15 mouse cellular contexts compared by ENCODE assay signal in the genomic region with DNA sequence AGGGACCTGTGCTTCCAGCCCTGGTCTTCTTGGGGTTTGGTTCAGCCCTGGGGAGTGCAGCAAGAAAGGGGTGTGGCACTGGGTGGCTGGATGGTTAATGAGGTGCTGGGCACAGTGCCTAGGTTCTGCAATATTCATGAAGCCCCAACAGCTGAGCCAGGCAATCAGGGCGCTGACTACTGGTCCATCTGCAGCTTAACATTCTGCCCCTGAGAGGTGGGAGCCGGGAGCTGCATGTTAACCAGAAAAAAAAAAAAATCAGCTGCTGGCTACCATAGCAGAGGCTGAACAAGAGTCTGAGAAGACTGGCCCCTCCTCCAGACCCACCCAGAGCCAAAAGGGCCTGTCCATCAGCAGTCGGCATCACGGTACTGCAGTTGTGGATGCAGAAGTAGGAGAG. TPM values are rescaled to one million over a fixed set of nuclear protein-coding genes. Genes with fewer than 3 reads are reported as not detected.
DNase-seq lines count a peak whose midpoint lies in the region; ATAC-seq lines count a peak whose summit lies in the region.
"Had no signal": no experiment of that assay in that cellular context is flagged by ENCODE, and none has a peak within 500 bp of the region (broad histone marks: within the 10 kb centered on the region; RNA-seq: fewer than 3 reads in every experiment).

No protein-coding gene starts in this region.

- H3K36me3 ChIP-seq in hindbrain, embryonic 14.5 days (replicated peaks; ENCODE audit: control insufficient read depth, insufficient read depth): peaks cover 2% of the 10 kb centered on the region; the same call in 1 of the 2 replicates
- no peaks in the 10 kb centered on the region for H3K36me3 ChIP-seq in neural tube, embryonic 15.5 days

- no peak overlapping the region for H3K9ac ChIP-seq in hindbrain, embryonic 14.5 days
- no peak overlapping the region for H3K9ac ChIP-seq in neural tube, embryonic 15.5 days (replicated peaks)

- H3K9me3 ChIP-seq in hindbrain, embryonic 14.5 days (ENCODE audit: control insufficient read depth, low read length): no peaks in the 10 kb centered on the region
- H3K9me3 ChIP-seq in neural tube, embryonic 15.5 days (replicated peaks): no peaks in the 10 kb centered on the region

- H3K4me2 ChIP-seq in hindbrain, embryonic 14.5 days (replicated peaks): no peak overlapping the region
- no peak overlapping the region for H3K4me2 ChIP-seq in neural tube, embryonic 15.5 days
- H3K4me2 ChIP-seq: liver, embryonic 11.5 days had no signal

- no peak overlapping the region for H3K27ac ChIP-seq in hindbrain, embryonic 14.5 days
- H3K27ac ChIP-seq in neural tube, embryonic 15.5 days (replicated peaks): no peak overlapping the region

- H3K4me1 ChIP-seq in hindbrain, embryonic 14.5 days (replicated peaks; ENCODE audit: control insufficient read depth, insufficient read depth, low read length): peaks cover 17% of the 10 kb centered on the region
- H3K4me1 ChIP-seq in neural tube, embryonic 15.5 days: peaks cover 23% of the 10 kb centered on the region

- no peaks in the 10 kb centered on the region for H3K27me3 ChIP-seq in hindbrain, embryonic 14.5 days (ENCODE audit: control insufficient read depth, insufficient read depth, low read length)
- H3K27me3 ChIP-seq in neural tube, embryonic 15.5 days (replicated peaks): no peaks in the 10 kb centered on the region

- no peak overlapping the region for H3K4me3 ChIP-seq in hindbrain, embryonic 14.5 days (replicated peaks; ENCODE audit: low read length)
- H3K4me3 ChIP-seq in neural tube, embryonic 15.5 days (replicated peaks): no peak overlapping the region

- 23% methylated on average over 4 of the region's 4 CpGs for whole genome bisulfite sequencing in hindbrain, embryonic 14.5 days
- WGBS in neural tube, embryonic 15.5 days: 18% methylated on average over 4 of the region's 4 CpGs

- no peak for DNase-seq in frontal cortex, adult 2 months (ENCODE audit: extremely low spot score in 1 of 2, low spot score in 1 of 2)
- DNase-seq in right cerebral cortex, postnatal 10 days (ENCODE audit: low spot score in 2 of 2): peak; percentile 81 to 86
- DNase-seq in right cerebral cortex, postnatal 25 days: no peak
- no peak for DNase-seq in hindbrain, embryonic 14.5 days (ENCODE audit: low spot score)
- DNase-seq in heart, adult 8-10 months (ENCODE audit: low spot score): no peak
- DNase-seq: adrenal gland, adult 8-10 months; cerebellum, adult 8-10 months; heart, adult 18-20 months; kidney, adult 8-10 months; thymus, adult 2 months had no signal

- peak; percentile 11; the same call in 1 of the 2 replicates for ATAC-seq in frontal cortex, adult (ENCODE audit: low TSS enrichment)
- ATAC-seq in hindbrain, embryonic 14.5 days (ENCODE audit: low FRiP score): peak; percentile 68; the same call in 1 of the 2 replicates
- peak; percentile 40; the same call in 1 of the 2 replicates for ATAC-seq in neural tube, embryonic 15.5 days (ENCODE audit: low FRiP score)
- ATAC-seq: lung, postnatal 0 days had no signal

RNA-seq across cellular contexts. Expression of gene Coro2b, which starts 52.7 kb away (rescaled TPM):
- polyA plus RNA-seq in frontal cortex, adult 2 months (2012; rRNA removed): 97.7 and 104 TPM in 2 replicates
- 35.8 and 38.5 TPM in 2 replicates for polyA plus RNA-seq in hindbrain, embryonic 14.5 days (2014; fragmentation: Nextera tagmentation; extraction: Ambion mirVana)
- 34.3 and 38.2 TPM in 2 replicates for polyA plus RNA-seq in neural tube, embryonic 15.5 days (2015; fragmentation: Nextera tagmentation; extraction: Ambion mirVana)
- 10 to 100 TPM in 2 of 4 experiments, 1 to 10 TPM in 2; 8.6 to 12.9 (median 10.1) TPM for total RNA-seq in heart, adult 8-10 months (2022)
- total RNA-seq: monocyte, adult 5-6 weeks had no signal

Comparison
In these comparisons a context has a peak if more than half of its experiments do, and no peak if none do; other contexts are left out.
1. DNase-seq: peak in right cerebral cortex, postnatal 10 days (2 of 2); none in frontal cortex, adult 2 months (0 of 2), right cerebral cortex, postnatal 25 days (single experiment), hindbrain, embryonic 14.5 days (single experiment) and heart, adult 8-10 months (single experiment).
2. ATAC-seq: peak in every context shown above with its lines; median percentile 68 in hindbrain, embryonic 14.5 days; 40 in neural tube, embryonic 15.5 days; 11 in frontal cortex, adult.